Mouse (Mus musculus) inflammation-experienced regulatory T-cells, adult 6 months (primary cell): Measurements from ENCODE around the gene Atf7. TPM values are rescaled to one million over a fixed set of nuclear protein-coding genes. Genes with fewer than 3 reads are reported as not detected.
A peak's percentile ranks its signal among the peaks of the same experiment; 100 is the strongest.

ENCODE experiments used
- ATAC-seq: one replicate; pipeline ENCODE4 v1.8.0; 2017
- polyA plus RNA-seq, 3 experiments: library from polyadenylated mRNA; unstranded; fragments of 100-300 nt; shearing (Covaris generic); gene quantifications; one replicate each; pipeline ENCODE4 v1.2.1; 2017

Atf7 gene
- polyA plus RNA-seq, 3 experiments from 2014 or later = 20.8 to 59.2 (median 45.1) TPM

GRCm38 (mm10) chr15:102515261-102515660, 110.0 kb downstream of the Atf7 start:
- ATAC-seq = no peak

GRCm38 (mm10) chr15:102513004-102513403, 112.3 kb downstream of the Atf7 start:
- no peak for ATAC-seq

DNA sequence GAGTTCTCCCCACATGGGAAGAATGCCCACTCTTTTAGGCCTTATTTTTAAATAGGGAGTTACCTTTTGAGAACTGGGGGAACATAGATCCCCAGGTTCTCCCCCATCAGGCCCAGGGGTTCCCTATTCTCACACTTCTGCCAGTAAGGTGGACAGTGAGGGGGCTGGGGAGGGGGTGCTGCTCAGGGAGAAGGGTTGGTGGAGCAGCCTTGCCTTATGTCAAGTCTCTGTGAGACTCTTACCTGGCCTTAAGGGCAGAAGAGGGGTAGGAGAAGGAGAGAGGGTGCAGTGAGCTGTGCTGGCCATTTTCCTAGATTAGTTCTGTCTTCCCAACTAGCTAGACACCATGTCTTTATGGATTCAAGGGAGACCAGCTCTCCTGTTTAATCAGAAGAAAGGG, 112.8 kb downstream of the Atf7 start:
- ATAC-seq = no peak

DNA sequence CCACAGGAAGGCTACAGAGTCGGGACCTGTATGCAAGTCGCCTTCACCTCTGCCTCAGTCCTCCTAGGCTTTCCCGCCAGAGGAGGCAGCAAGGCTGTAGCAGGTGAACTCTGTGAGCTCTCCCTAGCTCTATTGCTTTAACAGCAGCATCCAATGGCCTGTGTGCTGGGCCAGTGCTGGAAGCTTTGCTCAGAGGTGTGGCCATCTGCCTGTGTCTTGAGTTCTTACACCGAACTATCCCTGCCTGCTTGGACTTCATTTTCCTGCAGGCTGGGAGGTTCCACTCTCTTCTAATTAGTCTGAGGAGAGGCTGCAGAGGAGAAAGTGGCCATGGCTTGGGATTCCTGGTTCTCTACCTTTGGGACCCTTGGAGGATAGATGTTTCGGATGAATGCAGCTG, 113.3 kb downstream of the Atf7 start:
- no peak for ATAC-seq

DNA sequence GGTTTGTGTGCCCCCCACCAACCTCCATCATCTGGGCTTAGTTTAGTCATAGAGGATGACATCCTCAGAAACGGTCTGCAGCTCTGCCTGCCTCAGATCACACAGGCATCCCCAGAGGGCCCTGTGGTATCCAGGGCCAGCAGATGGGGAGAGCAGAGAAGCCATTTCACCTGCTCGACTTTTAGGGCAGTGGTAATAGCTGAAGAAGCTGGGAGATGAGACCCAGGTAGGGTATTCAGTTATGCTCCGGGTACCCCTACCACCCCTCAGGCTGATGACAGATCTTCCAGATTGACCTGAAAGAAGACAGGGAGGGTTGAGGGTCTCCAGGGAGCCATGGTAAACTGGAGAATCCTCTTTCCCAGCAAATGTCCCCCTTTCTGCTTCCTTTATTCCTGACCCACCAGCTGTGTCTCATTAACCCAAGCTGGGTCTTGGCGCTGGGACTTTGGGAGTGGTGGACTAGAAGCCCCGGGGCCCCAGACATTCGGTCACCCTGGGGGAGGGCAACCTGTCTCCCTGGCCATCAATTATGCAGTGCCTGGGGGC, 113.9 kb downstream of the Atf7 start:
- ATAC-seq = no peak

DNA sequence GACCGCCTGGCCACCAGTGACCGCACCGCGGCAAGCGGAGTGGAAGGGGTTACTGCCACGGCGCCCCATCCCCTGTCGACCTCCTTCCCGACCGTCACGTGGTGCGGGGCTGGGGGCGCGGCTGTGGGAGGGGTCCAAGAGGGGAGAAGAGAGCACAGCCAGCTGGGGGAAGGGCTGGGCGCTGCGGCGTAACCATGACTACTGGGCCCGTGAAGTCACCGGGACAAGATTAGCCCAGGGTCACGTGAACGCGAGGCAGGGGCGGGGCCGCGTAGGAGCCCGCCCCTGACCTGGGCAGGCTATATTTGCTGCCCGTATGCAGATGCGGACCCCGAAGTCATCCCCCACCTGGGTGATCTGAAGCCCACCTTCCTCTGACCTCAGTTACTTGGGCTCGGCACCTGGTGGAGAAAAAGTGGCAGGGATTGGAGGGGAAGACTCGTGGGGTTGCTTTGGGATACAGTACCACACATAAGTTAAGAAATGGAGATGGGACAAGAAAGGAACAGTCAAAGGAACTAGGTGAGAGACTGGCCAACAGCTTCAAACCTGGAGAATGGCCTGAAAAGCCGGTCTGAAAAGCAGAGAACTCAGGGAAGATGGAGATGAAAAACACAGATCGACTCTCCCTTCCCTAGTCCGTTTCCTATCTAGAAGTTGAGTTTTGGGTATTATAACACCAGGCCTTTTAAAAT, 114.5 kb downstream of the Atf7 start:
- ATAC-seq = peak; percentile 82

GRCm38 (mm10) chr15:102510110-102510509, 115.2 kb downstream of the Atf7 start:
- ATAC-seq = no peak

- ATAC-seq = no peak
These were observed 116.9 kb downstream of the Atf7 start for GRCm38 (mm10) chr15:102508336-102508735.

DNA sequence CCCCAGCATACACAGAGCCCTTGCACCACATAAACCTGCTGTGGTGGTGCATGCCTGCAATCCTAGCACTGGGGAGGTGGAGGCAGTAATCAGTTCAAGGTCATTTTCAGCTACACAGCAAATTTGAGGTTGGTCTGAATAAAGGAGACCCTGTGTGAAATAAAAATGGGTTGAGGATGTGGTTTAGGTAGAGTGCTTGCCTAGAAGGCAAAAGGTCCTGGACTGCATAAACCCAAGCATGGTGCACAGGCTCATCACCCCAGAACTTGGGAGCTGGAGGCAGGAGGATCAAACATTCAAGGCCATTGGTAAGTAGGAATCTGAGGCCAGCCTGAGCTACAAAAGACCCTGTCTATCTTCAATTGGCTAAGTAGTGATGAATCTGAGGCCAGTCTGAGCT, 117.7 kb downstream of the Atf7 start:
- no peak for ATAC-seq

GRCm38 (mm10) chr15:102506864-102507263, 118.4 kb downstream of the Atf7 start:
- no peak for ATAC-seq

DNA sequence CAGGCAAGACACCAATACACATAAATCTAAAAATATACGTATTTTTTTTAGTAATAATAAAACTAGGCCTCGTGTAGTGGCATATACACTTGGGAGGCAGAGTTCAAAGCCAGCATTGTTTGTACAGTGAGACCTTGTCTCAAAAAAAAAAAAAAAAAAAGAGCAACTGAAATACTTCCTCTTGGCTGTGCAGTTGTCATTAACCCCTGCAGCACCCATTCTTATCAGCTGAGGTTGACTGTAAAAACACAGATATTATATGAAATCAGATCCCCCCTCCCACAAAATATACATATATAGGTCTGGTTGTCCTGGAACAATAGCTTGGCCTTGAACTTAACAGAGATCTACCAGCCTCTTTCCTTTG, 118.8 kb downstream of the Atf7 start:
- no peak for ATAC-seq

- ATAC-seq = no peak
These were observed 119.3 kb downstream of the Atf7 start for GRCm38 (mm10) chr15:102505770-102506463.

GRCm38 (mm10) chr15:102505073-102505769, 120.0 kb downstream of the Atf7 start:
- ATAC-seq = no peak

GRCm38 (mm10) chr15:102503924-102504782, 121.1 kb downstream of the Atf7 start:
- no peak for ATAC-seq

DNA sequence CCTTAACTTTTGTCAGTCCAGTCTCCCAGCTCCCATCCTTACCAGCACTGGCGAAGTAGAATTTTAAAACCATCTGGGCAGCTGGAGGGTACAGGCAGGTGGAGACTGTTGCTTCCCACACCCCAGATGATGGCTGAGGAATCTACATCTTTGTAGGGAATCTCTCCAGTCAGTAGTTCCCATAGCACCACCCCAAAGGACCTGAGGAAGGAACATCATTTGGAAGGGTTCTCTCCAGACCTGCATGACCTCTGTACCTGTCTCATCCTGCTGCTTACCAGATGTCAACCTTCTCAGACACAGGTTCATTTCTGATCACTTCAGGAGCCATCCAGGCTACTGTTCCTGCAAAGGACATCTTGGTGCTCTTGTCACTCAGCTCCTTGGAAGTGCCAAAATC, 121.8 kb downstream of the Atf7 start, which contains the start of gene Gm10337:
Gene Gm10337 (plus strand): TSS at position 276 of the 400 bp plus-strand sequence.
- no peak for ATAC-seq

DNA sequence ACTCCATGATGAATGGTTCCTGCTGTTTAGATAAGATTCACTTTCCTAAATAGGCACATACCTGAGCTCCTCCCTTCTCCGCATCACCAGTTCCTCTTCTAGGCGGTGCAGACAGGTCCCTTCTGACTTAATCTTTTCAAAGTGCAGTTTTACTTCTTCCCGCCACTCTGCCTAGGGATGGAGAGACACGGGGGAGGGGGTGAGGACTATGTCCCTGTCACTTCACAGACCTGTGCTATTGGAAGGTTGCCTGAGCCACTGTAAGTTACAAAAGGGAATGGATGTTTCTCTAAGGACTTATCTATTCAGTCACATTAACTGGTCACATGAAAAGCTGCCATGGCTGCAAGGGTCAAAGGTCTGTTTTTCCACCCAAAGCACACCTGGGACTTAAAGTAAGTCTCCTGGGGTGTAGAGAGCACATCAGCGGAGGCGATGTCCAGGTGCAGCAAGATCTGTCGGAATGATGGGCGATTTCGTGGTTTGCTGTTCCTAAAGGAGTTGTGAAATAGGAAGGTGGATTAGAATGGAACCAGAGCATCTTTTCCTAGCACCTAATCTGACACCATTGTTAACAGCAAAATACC, 122.9 kb downstream of the Atf7 start:
- ATAC-seq = no peak

- ATAC-seq = no peak
These were observed 124.0 kb downstream of the Atf7 start for GRCm38 (mm10) chr15:102501084-102501814.

DNA sequence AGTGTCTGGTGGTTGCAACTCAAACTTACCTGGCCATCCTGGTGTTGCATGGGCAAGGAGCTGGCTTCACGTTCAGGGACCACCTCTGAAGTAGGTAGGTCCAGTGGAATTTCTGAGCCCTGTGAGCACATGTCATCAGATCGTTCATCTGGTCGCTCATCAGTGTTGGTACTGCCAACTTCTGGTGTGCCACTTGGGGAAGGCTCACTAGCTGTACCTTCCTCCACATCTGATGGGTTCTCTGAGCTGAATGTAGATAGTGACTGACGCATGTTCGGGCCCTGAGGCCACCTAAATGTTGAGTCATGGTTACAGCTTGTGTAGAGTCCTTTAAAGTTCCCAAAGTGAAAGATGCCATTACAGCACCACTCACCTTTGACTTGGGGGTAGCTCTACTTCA, 124.8 kb downstream of the Atf7 start:
- no peak for ATAC-seq

DNA sequence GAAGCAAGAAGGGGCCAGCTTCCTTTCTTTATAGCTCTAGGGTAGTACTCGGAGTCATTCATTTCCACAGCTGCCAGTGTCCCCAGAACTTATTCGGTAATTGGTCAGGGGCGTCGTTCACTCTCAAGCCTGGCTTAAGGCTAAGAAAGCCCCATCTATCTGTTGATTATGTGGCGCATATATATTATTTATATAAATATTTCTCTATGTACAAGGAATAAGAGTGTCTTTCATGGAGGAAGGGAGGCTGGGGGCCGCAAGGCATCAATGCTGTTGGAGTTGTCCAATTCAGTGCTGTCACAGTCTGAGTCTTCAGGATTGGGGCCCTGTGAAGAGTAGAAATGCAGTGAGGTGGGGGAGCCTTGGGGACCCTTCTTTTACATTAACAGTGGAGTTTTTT, 125.4 kb downstream of the Atf7 start:
- no peak for ATAC-seq

DNA sequence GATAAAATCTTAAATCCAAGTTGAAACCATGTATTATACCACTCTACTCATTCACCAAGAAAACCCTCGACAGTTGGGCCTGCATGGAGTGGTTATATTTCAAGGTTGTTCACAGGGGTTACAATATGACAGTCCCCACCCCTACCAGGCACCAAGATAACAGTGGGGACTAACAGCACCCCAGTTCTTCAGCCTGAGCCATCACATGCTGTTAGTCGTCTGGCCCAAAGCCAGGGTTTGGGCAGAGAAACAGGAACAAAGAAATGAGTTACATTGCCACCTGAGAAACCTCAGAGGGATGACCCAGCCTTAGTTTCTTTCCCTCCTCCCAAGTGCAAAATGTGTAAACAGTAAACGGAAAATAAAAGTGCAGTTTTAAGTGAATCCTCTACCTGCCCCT, 125.9 kb downstream of the Atf7 start:
- no peak for ATAC-seq

DNA sequence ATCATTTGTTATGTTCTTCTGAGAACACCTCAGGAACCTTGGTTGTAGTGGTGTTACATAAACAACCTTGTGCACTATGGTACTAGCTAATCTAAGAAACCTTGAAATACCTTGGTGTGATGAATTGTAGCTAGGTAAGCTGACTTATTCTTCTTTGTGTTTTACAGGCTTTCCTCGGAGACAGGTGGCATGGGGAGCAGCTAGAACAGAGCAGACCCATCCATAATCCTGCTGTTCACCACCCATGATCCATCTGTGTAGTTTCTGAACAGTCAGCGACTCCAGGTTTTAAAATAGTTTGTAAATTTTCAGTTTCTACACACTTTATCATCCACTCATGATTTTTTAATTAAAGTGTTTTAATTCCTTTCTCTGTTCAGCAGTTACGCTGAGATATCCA, 126.9 kb downstream of the Atf7 start:
- no peak for ATAC-seq
